Mouse (Mus musculus): ENCODE results near the gene Pde10a. TPM values are rescaled to one million over a fixed set of nuclear protein-coding genes. Genes with fewer than 3 reads are reported as not detected.

Pde10a gene
- total RNA-seq, 2 experiments from 2014 or later = 0.07 to 0.27 TPM

GRCm38 (mm10) chr17:8827204-8827603, 302.0 kb downstream of the Pde10a start:
- no peak for ATAC-seq (ENCODE audit: poor library complexity, severe bottlenecking)

GRCm38 (mm10) chr17:8831001-8831400, 305.8 kb downstream of the Pde10a start:
- no peak for ATAC-seq (ENCODE audit: poor library complexity, severe bottlenecking)

DNA sequence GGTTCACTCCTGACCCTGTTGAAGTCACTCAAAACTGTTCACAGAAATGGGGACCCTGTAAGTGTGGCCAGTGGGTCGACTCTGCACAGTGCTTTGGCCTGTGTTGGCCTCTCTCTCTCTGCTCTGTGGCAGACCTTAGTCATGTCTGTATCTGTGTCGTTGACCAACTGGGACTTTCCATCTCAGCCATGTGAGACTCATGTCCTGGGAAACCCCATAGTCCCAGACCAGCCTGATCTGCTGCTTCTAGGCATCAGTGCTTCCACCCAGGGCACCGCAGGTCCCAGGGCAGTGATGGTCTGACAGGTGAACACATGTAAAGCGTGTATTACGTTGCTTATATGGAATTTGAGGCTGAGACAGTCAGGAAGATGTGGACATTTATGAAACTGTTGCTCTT, 311.1 kb downstream of the Pde10a start:
- no peak for ATAC-seq (ENCODE audit: poor library complexity, severe bottlenecking)

DNA sequence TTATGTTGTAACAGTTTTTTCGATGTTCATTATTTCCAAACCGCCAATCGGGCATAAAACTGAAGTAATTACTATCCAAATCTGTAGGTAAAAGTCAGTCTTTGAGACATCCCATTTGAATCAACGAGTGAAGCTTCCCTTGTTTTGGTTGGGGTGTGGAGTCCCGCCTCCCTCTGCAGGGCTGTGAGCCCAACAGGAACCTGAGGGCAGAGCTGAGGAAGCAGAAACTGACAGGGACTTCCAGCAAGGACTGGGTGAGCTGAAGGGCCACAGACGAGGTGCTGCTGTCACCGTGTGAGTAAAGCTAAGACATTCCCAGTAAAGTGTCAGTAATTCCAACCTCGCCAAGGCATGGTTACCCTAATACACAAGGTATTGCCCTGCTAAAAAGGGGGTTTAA, 313.1 kb downstream of the Pde10a start:
- ATAC-seq (ENCODE audit: poor library complexity, severe bottlenecking) = peak; percentile 59

GRCm38 (mm10) chr17:8839237-8840011, 314.3 kb downstream of the Pde10a start:
- ATAC-seq (ENCODE audit: poor library complexity, severe bottlenecking) = no peak

GRCm38 (mm10) chr17:8841094-8841493, 315.9 kb downstream of the Pde10a start:
- no peak for ATAC-seq (ENCODE audit: poor library complexity, severe bottlenecking)

GRCm38 (mm10) chr17:8841897-8842540, 316.8 kb downstream of the Pde10a start:
- ATAC-seq (ENCODE audit: poor library complexity, severe bottlenecking) = no peak

- no peak for ATAC-seq (ENCODE audit: poor library complexity, severe bottlenecking)
Measured at GRCm38 (mm10) chr17:8842662-8843061, 317.5 kb downstream of the Pde10a start.

GRCm38 (mm10) chr17:8843941-8844340, 318.8 kb downstream of the Pde10a start:
- ATAC-seq (ENCODE audit: poor library complexity, severe bottlenecking) = no peak

- ATAC-seq (ENCODE audit: poor library complexity, severe bottlenecking) = peak; percentile 51
Measured at GRCm38 (mm10) chr17:8846506-8846905, 321.3 kb downstream of the Pde10a start.

DNA sequence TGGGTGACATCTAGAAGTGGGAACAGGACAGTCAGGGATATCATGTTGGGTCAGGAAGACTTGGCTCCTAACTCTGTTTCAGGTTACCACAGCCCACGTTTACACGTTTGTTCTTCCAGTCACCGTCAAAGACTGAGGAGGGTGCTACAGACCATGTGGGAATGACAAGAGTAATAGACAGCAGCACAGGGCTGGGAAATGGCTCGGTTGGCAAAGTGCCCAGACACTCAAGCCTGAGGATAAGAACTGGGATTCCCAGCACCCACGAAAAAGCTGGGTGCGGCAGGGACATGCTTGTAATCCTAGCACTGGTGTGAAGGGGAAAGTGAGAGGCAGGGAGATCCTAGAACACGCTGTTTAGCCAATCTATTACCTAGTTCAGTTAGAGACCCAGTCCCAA, 322.4 kb downstream of the Pde10a start:
- no peak for ATAC-seq (ENCODE audit: poor library complexity, severe bottlenecking)

GRCm38 (mm10) chr17:8851846-8852245, 326.7 kb downstream of the Pde10a start:
- ATAC-seq (ENCODE audit: poor library complexity, severe bottlenecking) = no peak

- peak; percentile 96 for ATAC-seq (ENCODE audit: poor library complexity, severe bottlenecking)
Measured at GRCm38 (mm10) chr17:8856430-8857371, 331.5 kb downstream of the Pde10a start.

DNA sequence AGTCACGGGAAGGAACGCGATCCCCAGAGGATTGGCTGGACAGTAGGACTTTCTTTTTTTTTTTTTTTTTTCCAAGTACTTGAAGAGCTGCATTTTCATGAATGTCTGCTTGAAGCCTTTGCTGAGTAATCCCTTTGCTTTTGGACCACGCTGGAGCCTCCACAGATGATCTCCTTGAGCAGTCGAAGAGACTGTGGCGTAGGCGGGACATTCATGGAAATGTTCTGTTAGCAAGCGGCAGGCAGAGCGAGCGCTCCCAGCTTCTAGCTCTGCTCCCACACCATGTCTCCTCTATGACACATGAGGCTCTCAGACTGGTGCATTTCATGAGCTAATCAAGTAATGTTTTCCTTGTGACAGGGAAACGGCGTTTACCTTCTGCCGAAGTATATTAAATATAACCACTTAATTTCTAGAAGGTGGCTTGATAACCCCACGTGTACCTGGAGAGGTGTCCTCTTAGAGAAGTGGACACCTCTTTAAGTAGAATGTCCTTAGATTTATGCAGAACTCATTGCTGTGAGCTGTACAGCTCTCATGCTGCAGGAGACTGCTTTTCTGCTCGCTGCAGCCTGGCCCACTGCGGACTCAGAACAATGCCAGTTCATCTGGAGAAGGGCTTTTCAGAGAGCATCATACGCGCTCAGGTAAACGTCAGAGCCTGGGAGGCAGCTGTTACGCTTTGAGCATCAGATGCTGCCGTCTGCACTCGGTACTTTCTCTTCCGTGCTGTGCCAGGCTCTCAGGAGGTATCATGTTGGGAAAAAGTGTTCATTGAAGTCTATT, 333.7 kb downstream of the Pde10a start:
- ATAC-seq (ENCODE audit: poor library complexity, severe bottlenecking) = no peak

DNA sequence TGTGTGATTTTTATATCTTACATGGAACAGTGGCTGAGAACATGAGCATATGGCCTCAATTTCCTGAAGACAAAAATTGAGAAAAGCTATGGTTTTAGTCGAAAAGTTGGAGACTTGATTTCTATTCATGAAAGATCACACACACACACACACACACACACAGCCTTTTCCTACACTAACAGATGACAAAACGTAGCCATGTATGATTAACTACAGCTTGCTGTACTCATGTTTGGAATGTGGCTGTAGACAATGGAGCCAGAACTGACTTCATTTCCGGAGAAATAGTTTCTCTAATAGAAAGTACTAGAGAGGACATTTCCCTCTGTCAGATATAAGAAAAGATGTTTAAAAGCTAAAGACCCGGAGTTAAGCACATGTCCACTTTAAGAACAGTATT, 334.3 kb downstream of the Pde10a start:
- no peak for ATAC-seq (ENCODE audit: poor library complexity, severe bottlenecking)

GRCm38 (mm10) chr17:8864638-8865497, 339.7 kb downstream of the Pde10a start:
- ATAC-seq (ENCODE audit: poor library complexity, severe bottlenecking) = no peak

DNA sequence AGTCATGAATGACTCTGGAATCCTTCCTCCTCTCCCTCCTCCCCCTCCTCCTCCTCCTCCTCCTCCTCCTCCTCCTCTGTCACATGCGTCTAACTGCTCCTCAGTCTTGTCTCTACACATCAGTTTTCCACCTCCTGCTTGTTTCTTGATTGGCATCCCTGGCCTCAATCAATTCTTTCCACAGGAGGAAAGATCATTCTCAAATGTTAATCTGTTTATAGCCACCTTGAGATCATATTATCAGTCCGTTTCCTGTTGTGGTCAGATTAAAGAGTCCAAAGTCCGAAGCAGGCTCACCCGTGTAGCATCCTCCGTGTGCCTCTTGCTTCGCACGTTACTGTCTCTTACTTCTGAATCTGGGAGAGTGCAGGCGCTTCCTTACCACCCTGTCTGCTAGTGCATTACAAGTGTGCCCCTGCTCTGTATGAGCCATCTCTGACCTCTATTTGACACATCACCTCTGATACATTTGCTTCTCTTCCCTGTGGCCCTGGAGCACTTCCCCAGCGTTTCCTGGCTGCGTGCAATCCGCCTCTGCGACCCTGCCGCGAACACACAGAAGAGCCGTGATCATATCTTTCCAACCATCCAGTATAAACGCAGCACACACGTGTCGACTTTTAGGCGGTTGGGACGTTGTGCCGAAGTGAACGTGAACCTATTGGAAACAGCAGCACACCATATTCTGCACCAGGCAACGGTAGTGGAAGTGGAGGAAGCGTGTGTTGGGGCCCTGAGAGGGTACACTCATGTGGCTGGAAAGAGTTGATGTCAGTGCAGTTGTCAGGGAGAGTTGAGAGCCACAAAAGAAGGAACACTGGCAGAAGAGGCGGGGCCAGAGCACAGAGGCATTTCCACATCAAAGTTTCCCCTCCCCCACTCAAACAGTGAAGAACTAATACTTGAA, 342.4 kb downstream of the Pde10a start:
- peak; percentile 78 for ATAC-seq (ENCODE audit: poor library complexity, severe bottlenecking)

DNA sequence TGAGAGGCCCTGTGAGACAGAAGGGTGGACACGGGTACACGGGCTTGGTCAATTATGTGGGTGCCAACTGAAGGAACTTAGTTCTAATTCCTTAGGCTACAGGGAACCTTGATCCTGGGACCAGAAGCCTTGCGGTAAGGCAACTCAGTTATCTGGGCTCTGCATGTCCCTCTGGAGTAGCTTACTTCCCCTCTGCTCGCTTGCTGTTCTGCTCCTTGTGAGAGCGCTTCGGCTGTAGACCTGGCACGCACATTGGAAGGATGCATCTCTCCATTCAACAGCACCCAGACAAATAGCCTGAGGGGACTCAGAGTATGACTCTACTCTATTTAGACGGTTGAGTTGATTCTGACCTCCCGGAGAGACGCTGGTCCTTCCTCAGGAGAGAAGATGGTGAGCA, 344.1 kb downstream of the Pde10a start:
- ATAC-seq (ENCODE audit: poor library complexity, severe bottlenecking) = no peak

GRCm38 (mm10) chr17:8870848-8871247, 345.7 kb downstream of the Pde10a start:
- no peak for ATAC-seq (ENCODE audit: poor library complexity, severe bottlenecking)

All from megakaryocyte, adult 5-6 weeks (primary cell).